Mouse (Mus musculus) thymus, postnatal 25 days (tissue): ENCODE measurements around the gene Tram1l1.
"Not testable (repeated sequence)": the region's sequence is repeated elsewhere in the genome, so short reads cannot be mapped to it uniquely, and the experiment has no call there.

Source experiments
- DNase-seq: peaks from one replicate; pipeline ENCODE4 v3.0.0; 2022

The Tram1l1 gene

GRCm38 (mm10) chr3:124320821-124321576 is at the start of gene Tram1l1:
Gene Tram1l1, plus strand, starts transcription at chr3:124320855.
- DNase-seq = no peak

GRCm38 (mm10) chr3:124271229-124271628 is 49.4 kb upstream of the Tram1l1 start:
- DNase-seq = no peak

- no peak for DNase-seq
These were observed 49.0 kb upstream of the Tram1l1 start for GRCm38 (mm10) chr3:124271668-124272067.

GRCm38 (mm10) chr3:124272465-124273089 is 48.1 kb upstream of the Tram1l1 start:
- DNase-seq = no peak

GRCm38 (mm10) chr3:124274928-124275609 is 45.6 kb upstream of the Tram1l1 start:
- DNase-seq = not testable (repeated sequence)

- DNase-seq = not testable (repeated sequence)
These were observed 31.7 kb upstream of the Tram1l1 start for GRCm38 (mm10) chr3:124288936-124289335.

GRCm38 (mm10) chr3:124319254-124319653 is 1.4 kb upstream of the Tram1l1 start:
- no peak for DNase-seq

- DNase-seq = no peak
These were observed 257 bp upstream of the Tram1l1 start for GRCm38 (mm10) chr3:124320398-124320797.

GRCm38 (mm10) chr3:124346445-124346844 is 25.8 kb downstream of the Tram1l1 start:
- no peak for DNase-seq

- DNase-seq = no peak
These were observed 36.9 kb downstream of the Tram1l1 start for GRCm38 (mm10) chr3:124357533-124357932.

GRCm38 (mm10) chr3:124372031-124372430 is 51.4 kb downstream of the Tram1l1 start:
- DNase-seq = no peak
